Mouse (Mus musculus) kidney, embryonic 14.5 days (tissue): Measurements from ENCODE around the gene Tiprl. TPM values are rescaled to one million over a fixed set of nuclear protein-coding genes. Genes with fewer than 3 reads are reported as not detected.

Experiments
- ATAC-seq: fragments of 200-750 bp; cut with Nextera tagmentation; 2 replicates; pipeline ENCODE4 v1.8.0; 2017; ENCODE audit warnings: moderate number of reproducible peaks, mild to moderate bottlenecking, moderate TSS enrichment, moderate library complexity; ENCODE audit not compliant: low FRiP score, low TSS enrichment
- H3K27ac ChIP-seq: fragments of 300-500 bp; sonication (generic); 2 replicates; pipeline ENCODE4 v1.5.1; 2014; ENCODE audit warnings: low read depth, mild to moderate bottlenecking, low read length, moderate library complexity, mixed read lengths
- H3K27me3 ChIP-seq: fragments of 300-500 bp; sonication (generic); 2 replicates; pipeline ENCODE4 v1.6.1; 2014; ENCODE audit warnings: mild to moderate bottlenecking, low read length; ENCODE audit not compliant: control insufficient read depth, insufficient read depth
- H3K36me3 ChIP-seq: fragments of 300-500 bp; sonication (generic); 2 replicates; pipeline ENCODE4 v1.6.1; 2014; ENCODE audit warnings: low read length, mixed read lengths; ENCODE audit not compliant: control insufficient read depth, insufficient read depth
- H3K4me1 ChIP-seq: fragments of 300-500 bp; sonication (generic); 2 replicates; pipeline ENCODE4 v1.6.1; 2014; ENCODE audit warnings: low read length, mixed read lengths; ENCODE audit not compliant: control insufficient read depth, insufficient read depth
- H3K4me2 ChIP-seq: fragments of 300-500 bp; sonication (generic); replicated peaks from 2 replicates; pipeline ENCODE4 v1.6.1; 2014; ENCODE audit warnings: low read depth, mild to moderate bottlenecking, low read length
- H3K4me3 ChIP-seq: fragments of 300-500 bp; sonication (generic); 2 replicates; pipeline ENCODE4 v1.5.1; 2014; ENCODE audit warnings: mild to moderate bottlenecking, low read length
- H3K9ac ChIP-seq: fragments of 300-500 bp; sonication (generic); 2 replicates; pipeline ENCODE4 v1.6.1; 2014; ENCODE audit warnings: low read depth, mild to moderate bottlenecking, low read length, moderate library complexity
- H3K9me3 ChIP-seq: fragments of 300-500 bp; sonication (generic); 2 replicates; pipeline ENCODE4 v1.6.1; 2016; ENCODE audit warnings: low read length; ENCODE audit not compliant: control insufficient read depth
- WGBS: fragments of 180-500 bp; shearing (Covaris S2); extraction: QIAGEN DNeasy Blood & Tissue Kit; methylation state at CpG from one replicate; pipeline ENCODE4 v1.1.7; 2014; 5-methylcytosine and 5-hydroxymethylcytosine counted together
- polyA plus RNA-seq: library from polyadenylated mRNA; unstranded; fragments of >200 nt; fragmentation: Nextera tagmentation; extraction: Ambion mirVana; gene quantifications from 2 replicates; pipeline ENCODE4 v1.2.1, GENCODE M21; 2014

Tiprl gene
- polyA plus RNA-seq, 1 experiment from 2014 or later = 103 TPM

GRCm38 (mm10) chr1:165195396-165195960 lies 41.3 kb downstream of the Tiprl start:
- Histone ChIP-seq H3K36me3 (no peaks in the 10 kb centered on the region), H3K4me1 (0 out of 2 replicates have a peak, but pooled peaks cover 5% of the 10 kb centered on the region), H3K9me3 (no peaks in the 10 kb centered on the region), H3K9ac (no peak overlapping the region), H3K4me3 (no peak overlapping the region), H3K4me2 (no peak overlapping the region), H3K27ac (no peak overlapping the region; the same call in 1 of the 2 replicates), H3K27me3 (no peaks in the 10 kb centered on the region)
- ATAC-seq = no peak
- 75% methylated on average over 3 of the region's 3 CpGs for WGBS

DNA sequence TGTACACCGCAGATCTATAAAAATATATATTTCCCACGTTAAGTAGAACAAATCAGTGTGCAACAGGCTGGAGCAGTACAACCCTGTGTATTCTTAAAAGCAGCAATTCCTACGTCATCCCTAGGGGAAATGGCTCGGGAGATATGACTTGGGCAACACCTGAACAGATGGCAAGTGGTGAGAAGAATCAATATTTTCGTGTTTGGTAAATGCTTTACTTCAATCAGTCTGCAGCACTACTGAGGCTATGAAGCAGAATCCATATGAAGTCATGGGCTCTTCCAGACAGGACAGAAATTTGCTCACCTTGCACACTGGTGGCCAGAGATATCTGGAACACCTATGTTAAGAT lies 42.2 kb downstream of the Tiprl start:
- Histone ChIP-seq H3K4me2 (peak overlapping the region; percentile 78), H3K27ac (peak overlapping the region; percentile 77; the same call in 1 of the 2 replicates), H3K27me3 (no peaks in the 10 kb centered on the region), H3K9me3 (no peaks in the 10 kb centered on the region), H3K4me3 (peak overlapping the region; percentile 79), H3K36me3 (no peaks in the 10 kb centered on the region), H3K9ac (peak overlapping the region; percentile 74; the same call in 1 of the 2 replicates), H3K4me1 (0 out of 2 replicates have a peak, but pooled peaks cover 5% of the 10 kb centered on the region)
- ATAC-seq = peak; percentile 9; the same call in 1 of the 2 replicates
- WGBS = 15% methylated on average over 5 of the region's 5 CpGs

- Histone ChIP-seq H3K4me3 (peak within 1 kb of the TSS; percentile 79), H3K27me3 (no peaks in the 10 kb centered on the region), H3K27ac (peak within 1 kb of the TSS; percentile 77), H3K4me2 (peak within 1 kb of the TSS; percentile 78), H3K9ac (peak within 1 kb of the TSS; percentile 74), H3K4me1 (peaks cover 7% of the 10 kb centered on the region), H3K36me3 (no peaks in the 10 kb centered on the region), H3K9me3 (no peaks in the 10 kb centered on the region)
- WGBS = 1% methylated on average over 63 of the region's 69 CpGs
- ATAC-seq = peak; percentile 93
Observed at GRCm38 (mm10) chr1:165193880-165194661, 42.7 kb downstream of the Tiprl start, which contains the start of gene Sft2d2. Gene Sft2d2 (minus strand): TSS chr1:165194438.

DNA sequence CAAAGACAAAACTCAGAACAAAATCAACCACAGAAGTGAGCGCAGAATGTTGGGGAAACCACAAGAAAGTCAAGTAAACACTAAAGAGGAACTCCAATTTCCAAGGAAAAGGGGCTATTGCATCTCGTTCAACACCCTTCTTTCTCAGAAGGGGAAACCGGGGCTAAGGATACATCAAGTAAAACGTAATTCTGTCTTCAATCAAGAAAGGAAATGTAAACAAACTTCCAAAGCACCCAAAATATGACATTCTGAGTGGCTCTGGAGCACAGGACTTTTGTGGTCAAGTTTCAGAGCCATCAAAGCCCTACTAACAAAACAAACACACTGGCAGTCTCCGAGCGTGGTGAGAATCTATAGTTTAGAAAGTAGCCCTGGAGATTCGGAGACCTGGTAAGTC lies 43.4 kb downstream of the Tiprl start:
- H3K36me3 ChIP-seq = no peaks in the 10 kb centered on the region
- H3K4me3 ChIP-seq = peak overlapping the region; percentile 79
- ATAC-seq = no peak
- H3K27ac ChIP-seq = peak overlapping the region; percentile 77
- no peaks in the 10 kb centered on the region for H3K9me3 ChIP-seq
- H3K9ac ChIP-seq = peak overlapping the region; percentile 74
- no peaks in the 10 kb centered on the region for H3K27me3 ChIP-seq
- H3K4me1 ChIP-seq = peaks cover 12% of the 10 kb centered on the region
- peak overlapping the region; percentile 78 for H3K4me2 ChIP-seq
- WGBS = 6% methylated on average over 7 of the region's 7 CpGs

DNA sequence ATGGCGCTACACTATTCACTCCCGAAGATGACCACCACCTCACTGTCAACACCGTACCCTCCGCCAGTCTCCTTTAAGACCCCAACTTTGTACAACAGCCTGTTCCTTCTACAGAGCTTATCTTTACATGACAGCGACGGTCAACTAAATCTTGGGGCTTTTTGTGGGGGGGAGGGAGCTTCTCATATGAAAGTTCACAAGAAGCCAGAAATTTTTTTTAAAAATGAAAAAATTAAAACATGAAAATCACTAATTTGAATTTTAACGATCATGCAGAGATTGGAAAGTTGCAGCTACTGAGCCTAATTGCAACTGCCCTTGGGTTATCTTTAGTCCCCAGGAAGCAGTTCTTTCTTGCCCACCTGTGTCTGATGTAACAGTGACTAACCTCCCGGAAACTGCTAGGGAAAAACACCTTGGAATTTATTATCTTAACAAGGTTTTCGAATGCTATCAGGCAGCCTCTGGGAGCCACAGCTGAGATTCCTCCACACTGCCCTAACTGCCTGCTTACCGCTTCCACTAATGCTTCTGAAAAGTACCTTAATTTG lies 44.0 kb downstream of the Tiprl start:
- H3K27ac ChIP-seq = no peak overlapping the region
- peak overlapping the region; percentile 79; the same call in 1 of the 2 replicates for H3K4me3 ChIP-seq
- WGBS = 58% methylated on average over 10 of the region's 10 CpGs
- no peaks in the 10 kb centered on the region for H3K27me3 ChIP-seq
- no peaks in the 10 kb centered on the region for H3K9me3 ChIP-seq
- peak overlapping the region; percentile 78 for H3K4me2 ChIP-seq
- no peak for ATAC-seq
- H3K4me1 ChIP-seq = peaks cover 12% of the 10 kb centered on the region
- no peak overlapping the region for H3K9ac ChIP-seq
- H3K36me3 ChIP-seq = no peaks in the 10 kb centered on the region

GRCm38 (mm10) chr1:165192102-165192501 lies 44.7 kb downstream of the Tiprl start:
- Histone ChIP-seq H3K9ac (no peak overlapping the region), H3K9me3 (no peaks in the 10 kb centered on the region), H3K27me3 (no peaks in the 10 kb centered on the region), H3K36me3 (no peaks in the 10 kb centered on the region), H3K4me3 (no peak overlapping the region), H3K4me1 (peaks cover 12% of the 10 kb centered on the region), H3K4me2 (no peak overlapping the region), H3K27ac (no peak overlapping the region)
- ATAC-seq = no peak
- 83% methylated on average over 4 of the region's 4 CpGs for WGBS

DNA sequence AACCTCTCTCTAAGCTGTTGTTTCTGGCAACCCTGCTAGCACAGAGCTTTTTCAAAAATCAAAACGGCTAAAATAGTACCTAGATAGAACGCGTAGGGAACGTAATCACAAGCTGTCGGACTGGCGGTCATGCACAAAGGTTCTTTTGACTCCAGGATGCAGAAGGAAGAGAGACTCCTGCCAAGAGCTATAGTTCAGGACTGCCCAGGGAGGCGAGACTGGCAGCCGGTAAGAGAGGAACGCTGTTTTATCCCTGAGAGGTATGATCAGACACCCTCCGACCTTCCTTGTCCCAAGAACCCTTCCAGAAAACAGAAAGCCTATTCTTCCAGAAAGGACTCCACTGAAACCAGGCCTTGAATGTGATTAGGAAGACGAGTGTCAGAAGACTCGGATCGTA lies 45.2 kb downstream of the Tiprl start:
- Histone ChIP-seq H3K27me3 (no peaks in the 10 kb centered on the region), H3K9ac (no peak overlapping the region), H3K4me3 (no peak overlapping the region), H3K9me3 (no peaks in the 10 kb centered on the region), H3K4me1 (peaks cover 12% of the 10 kb centered on the region), H3K36me3 (peaks cover 3% of the 10 kb centered on the region; the same call in 1 of the 2 replicates), H3K27ac (no peak overlapping the region), H3K4me2 (no peak overlapping the region)
- ATAC-seq = no peak
- WGBS = 85% methylated on average over 13 of the region's 13 CpGs

DNA sequence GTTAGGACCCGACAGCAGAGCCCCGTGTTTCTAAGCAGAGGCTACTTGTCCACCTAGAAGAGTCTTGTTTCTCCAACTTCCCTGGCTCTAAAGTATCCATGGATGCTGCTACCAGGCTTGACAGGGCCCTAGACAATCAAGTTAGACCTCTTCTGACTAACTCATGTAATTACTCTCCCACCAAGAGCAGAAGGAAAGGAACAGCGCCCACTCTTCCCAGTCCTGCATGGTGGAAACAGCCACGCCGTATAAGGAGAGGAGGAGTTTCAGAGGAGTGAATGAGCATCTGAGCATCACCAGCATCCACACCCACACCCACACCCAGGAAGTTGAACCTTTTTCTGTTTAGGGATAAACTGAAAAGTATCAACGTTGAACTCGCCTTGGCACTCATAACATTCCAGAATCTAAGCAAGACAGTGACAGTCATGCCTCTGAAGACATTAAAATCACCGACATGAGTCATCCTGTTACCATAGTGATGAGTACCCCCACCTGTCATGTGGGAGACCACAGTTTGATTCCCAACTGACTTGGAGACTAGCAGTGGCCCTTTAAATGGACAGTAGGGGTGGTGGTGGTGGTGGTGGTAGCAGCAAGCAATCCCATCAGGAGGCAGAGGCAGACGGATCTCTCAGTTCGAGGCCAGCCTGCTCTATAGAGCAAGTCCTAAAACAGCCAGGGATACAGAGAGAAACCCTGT lies 46.1 kb downstream of the Tiprl start:
- Histone ChIP-seq H3K36me3 (peaks cover 3% of the 10 kb centered on the region; the same call in 1 of the 2 replicates), H3K27me3 (no peaks in the 10 kb centered on the region), H3K9ac (no peak overlapping the region), H3K4me1 (peaks cover 12% of the 10 kb centered on the region), H3K4me3 (no peak overlapping the region), H3K27ac (no peak overlapping the region), H3K9me3 (no peaks in the 10 kb centered on the region), H3K4me2 (no peak overlapping the region)
- ATAC-seq = no peak
- WGBS = 92% methylated on average over 10 of the region's 10 CpGs
